Mouse (Mus musculus): ENCODE results near the gene Fam169b. TPM values are rescaled to one million over a fixed set of nuclear protein-coding genes. Genes with fewer than 3 reads are reported as not detected.
"Not testable (repeated sequence)": the region's sequence is repeated elsewhere in the genome, so short reads cannot be mapped to it uniquely, and the experiment has no call there.

Fam169b gene
- total RNA-seq, 2 experiments from 2014 or later = 0.04 to 0.18 TPM

GRCm38 (mm10) chr7:68283133-68283520, 9.5 kb downstream of the Fam169b start:
- 0 out of 2 replicates have a peak, but pooled peaks have one; percentile 1 for ATAC-seq (ENCODE audit: poor library complexity, severe bottlenecking)

- peak; percentile 69 for ATAC-seq (ENCODE audit: poor library complexity, severe bottlenecking)
Observed at GRCm38 (mm10) chr7:68283776-68284175, 10.1 kb downstream of the Fam169b start.

- ATAC-seq (ENCODE audit: poor library complexity, severe bottlenecking) = no peak
Observed at GRCm38 (mm10) chr7:68285851-68286298, 12.2 kb downstream of the Fam169b start.

GRCm38 (mm10) chr7:68286526-68287481, 13.2 kb downstream of the Fam169b start:
- ATAC-seq (ENCODE audit: poor library complexity, severe bottlenecking) = no peak

- ATAC-seq (ENCODE audit: poor library complexity, severe bottlenecking) = no peak
Observed at GRCm38 (mm10) chr7:68287582-68287981, 13.9 kb downstream of the Fam169b start.

- ATAC-seq (ENCODE audit: poor library complexity, severe bottlenecking) = not testable (repeated sequence)
Observed at GRCm38 (mm10) chr7:68288000-68288399, 14.4 kb downstream of the Fam169b start.

- ATAC-seq (ENCODE audit: poor library complexity, severe bottlenecking) = no peak
Observed at GRCm38 (mm10) chr7:68289081-68289480, 15.4 kb downstream of the Fam169b start.

GRCm38 (mm10) chr7:68291603-68292002, 18.0 kb downstream of the Fam169b start:
- no peak for ATAC-seq (ENCODE audit: poor library complexity, severe bottlenecking)

- no peak for ATAC-seq (ENCODE audit: poor library complexity, severe bottlenecking)
Observed at GRCm38 (mm10) chr7:68293997-68294789, 20.6 kb downstream of the Fam169b start.

- ATAC-seq (ENCODE audit: poor library complexity, severe bottlenecking) = no peak
Observed at GRCm38 (mm10) chr7:68296487-68296886, 22.8 kb downstream of the Fam169b start.

GRCm38 (mm10) chr7:68298381-68299076, 24.9 kb downstream of the Fam169b start:
- ATAC-seq (ENCODE audit: poor library complexity, severe bottlenecking) = no peak

- ATAC-seq (ENCODE audit: poor library complexity, severe bottlenecking) = no peak
Observed at GRCm38 (mm10) chr7:68301160-68301559, 27.5 kb downstream of the Fam169b start.

GRCm38 (mm10) chr7:68302586-68303433, 29.2 kb downstream of the Fam169b start:
- peak; percentile 97 for ATAC-seq (ENCODE audit: poor library complexity, severe bottlenecking)

- no peak for ATAC-seq (ENCODE audit: poor library complexity, severe bottlenecking)
Observed at GRCm38 (mm10) chr7:68303685-68304084, 30.0 kb downstream of the Fam169b start.

GRCm38 (mm10) chr7:68305781-68306575, 32.3 kb downstream of the Fam169b start:
- no peak for ATAC-seq (ENCODE audit: poor library complexity, severe bottlenecking)

- ATAC-seq (ENCODE audit: poor library complexity, severe bottlenecking) = no peak
Observed at GRCm38 (mm10) chr7:68306756-68307155, 33.1 kb downstream of the Fam169b start.

GRCm38 (mm10) chr7:68311469-68311868, 37.8 kb downstream of the Fam169b start:
- no peak for ATAC-seq (ENCODE audit: poor library complexity, severe bottlenecking)

- ATAC-seq (ENCODE audit: poor library complexity, severe bottlenecking) = no peak
Observed at GRCm38 (mm10) chr7:68312395-68312794, 38.8 kb downstream of the Fam169b start.

All from megakaryocyte, adult 5-6 weeks (primary cell).